Mouse (Mus musculus) hindbrain, embryonic 12.5 days (tissue): ENCODE data around the gene Gimap5. TPM values are rescaled to one million over a fixed set of nuclear protein-coding genes. Genes with fewer than 3 reads are reported as not detected.
A peak's percentile ranks its signal among the peaks of the same experiment; 100 is the strongest.

Source experiments
- ATAC-seq: fragments of 200-750 bp; cut with Nextera tagmentation; 2 replicates; pipeline ENCODE4 v1.8.0; 2017; ENCODE audit warnings: moderate TSS enrichment; ENCODE audit not compliant: low FRiP score
- H3K27ac ChIP-seq: fragments of 300-500 bp; sonication (generic); 2 replicates; pipeline ENCODE4 v1.5.1; 2016; ENCODE audit warnings: mild to moderate bottlenecking
- H3K27me3 ChIP-seq: fragments of 300-500 bp; sonication (generic); 2 replicates; pipeline ENCODE4 v1.6.1; 2016; ENCODE audit warnings: mild to moderate bottlenecking
- H3K36me3 ChIP-seq: fragments of 300-500 bp; sonication (generic); 2 replicates; pipeline ENCODE4 v1.6.1; 2016; ENCODE audit warnings: mild to moderate bottlenecking
- H3K4me1 ChIP-seq: fragments of 300-500 bp; sonication (generic); 2 replicates; pipeline ENCODE4 v1.6.1; 2016
- H3K4me2 ChIP-seq: fragments of 300-500 bp; sonication (generic); replicated peaks from 2 replicates; pipeline ENCODE4 v1.6.1; 2016; ENCODE audit warnings: mild to moderate bottlenecking
- H3K4me3 ChIP-seq: fragments of 300-500 bp; sonication (generic); 2 replicates; pipeline ENCODE4 v1.5.1; 2016; ENCODE audit warnings: mild to moderate bottlenecking
- H3K9ac ChIP-seq: fragments of 300-500 bp; sonication (generic); 2 replicates; pipeline ENCODE4 v1.6.1; 2016; ENCODE audit warnings: mild to moderate bottlenecking, moderate library complexity
- H3K9me3 ChIP-seq: fragments of 300-500 bp; sonication (generic); replicated peaks from 2 replicates; pipeline ENCODE4 v1.6.1; 2016; ENCODE audit warnings: mild to moderate bottlenecking
- WGBS: fragments of 180-500 bp; shearing (Covaris S2); methylation state at CpG from one replicate; pipeline ENCODE4 v1.1.7; 2016; 5-methylcytosine and 5-hydroxymethylcytosine counted together
- polyA plus RNA-seq: library from polyadenylated mRNA; unstranded; fragments of >200 nt; fragmentation: Nextera tagmentation; extraction: Ambion mirVana; gene quantifications from 2 replicates; pipeline ENCODE4 v1.2.1, GENCODE M21; 2016

Gene Gimap5
- polyA plus RNA-seq, 1 experiment from 2014 or later: 0.97 TPM

- H3K36me3 ChIP-seq: no peaks in the 10 kb centered on the region
- H3K4me3 ChIP-seq: no peak overlapping the region
- WGBS: 32% methylated on average over 9 of the region's 9 CpGs
- H3K9ac ChIP-seq: no peak overlapping the region
- 0 out of 2 replicates have a peak overlapping the region, but pooled peaks have one; percentile 77 for H3K4me2 ChIP-seq
- H3K4me1 ChIP-seq: peaks cover 13% of the 10 kb centered on the region
- H3K27me3 ChIP-seq: peaks cover 41% of the 10 kb centered on the region
- no peaks in the 10 kb centered on the region for H3K9me3 ChIP-seq
- 0 out of 2 replicates have a peak, but pooled peaks have one; percentile 38 for ATAC-seq
- H3K27ac ChIP-seq: no peak overlapping the region
Measured at GRCm38 (mm10) chr6:48741711-48742206, 4.2 kb upstream of the Gimap5 start.

GRCm38 (mm10) chr6:48742422-48743351 lies 3.3 kb upstream of the Gimap5 start:
- no peak overlapping the region for H3K27ac ChIP-seq
- no peaks in the 10 kb centered on the region for H3K9me3 ChIP-seq
- H3K27me3 ChIP-seq: peaks cover 41% of the 10 kb centered on the region
- peaks cover 13% of the 10 kb centered on the region for H3K4me1 ChIP-seq
- no peaks in the 10 kb centered on the region for H3K36me3 ChIP-seq
- 2% methylated on average over 52 of the region's 52 CpGs for WGBS
- peak overlapping the region; percentile 56 for H3K9ac ChIP-seq
- H3K4me3 ChIP-seq: peak overlapping the region; percentile 50
- peak overlapping the region; percentile 77 for H3K4me2 ChIP-seq
- peak; percentile 67; the same call in 1 of the 2 replicates for ATAC-seq

DNA sequence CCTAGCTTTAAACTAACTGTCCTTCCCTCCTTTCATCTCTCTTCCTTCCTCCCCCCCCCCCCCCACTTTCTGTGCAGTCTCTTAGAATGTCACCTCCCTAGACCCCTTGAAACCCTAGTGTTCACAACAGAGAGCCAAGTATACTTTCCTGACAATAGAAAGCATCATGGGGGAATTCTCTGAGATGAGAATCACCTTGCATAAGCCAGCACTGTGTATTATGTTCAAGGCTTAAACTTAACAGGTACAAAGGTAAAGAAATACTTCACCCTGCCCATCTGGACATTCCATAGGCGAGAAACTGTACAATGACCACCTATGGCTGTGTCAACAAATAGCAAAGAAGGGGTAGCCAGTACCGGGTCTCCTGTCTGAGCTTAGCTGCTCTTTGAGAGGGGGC lies 507 bp upstream of the Gimap5 start:
- no peak overlapping the region for H3K9ac ChIP-seq
- peaks cover 40% of the 10 kb centered on the region for H3K27me3 ChIP-seq
- H3K4me2 ChIP-seq: no peak overlapping the region
- H3K9me3 ChIP-seq: no peaks in the 10 kb centered on the region
- H3K36me3 ChIP-seq: no peaks in the 10 kb centered on the region
- H3K4me1 ChIP-seq: peaks cover 13% of the 10 kb centered on the region
- WGBS: 51% methylated on average over 2 of the region's 2 CpGs
- no peak overlapping the region for H3K4me3 ChIP-seq
- ATAC-seq: no peak
- H3K27ac ChIP-seq: no peak overlapping the region

- 81% methylated on average over 7 of the region's 7 CpGs for WGBS
- ATAC-seq: no peak
- H3K27ac ChIP-seq: no peak overlapping the region
Measured at GRCm38 (mm10) chr6:48747091-48747966, 1.3 kb downstream of the Gimap5 start.

GRCm38 (mm10) chr6:48763567-48764270 lies 17.7 kb downstream of the Gimap5 start:
- H3K4me1 ChIP-seq: no peaks in the 10 kb centered on the region
- no peaks in the 10 kb centered on the region for H3K27me3 ChIP-seq
- H3K9ac ChIP-seq: no peak overlapping the region
- H3K27ac ChIP-seq: no peak overlapping the region
- no peaks in the 10 kb centered on the region for H3K36me3 ChIP-seq
- no peak overlapping the region for H3K4me2 ChIP-seq
- no peak overlapping the region for H3K4me3 ChIP-seq
- H3K9me3 ChIP-seq: no peaks in the 10 kb centered on the region; the same call in 1 of the 2 replicates
- 86% methylated on average over 7 of the region's 7 CpGs for WGBS
- no peak for ATAC-seq

More at GRCm38 (mm10) chr6:48747091-48747966, 1.3 kb downstream of the Gimap5 start:
- Histone ChIP-seq H3K4me3 (no peak overlapping the region), H3K4me1 (peaks cover 8% of the 10 kb centered on the region), H3K4me2 (no peak overlapping the region), H3K27me3 (peaks cover 21% of the 10 kb centered on the region), H3K9ac (no peak overlapping the region), H3K9me3 (no peaks in the 10 kb centered on the region), H3K36me3 (no peaks in the 10 kb centered on the region)

DNA sequence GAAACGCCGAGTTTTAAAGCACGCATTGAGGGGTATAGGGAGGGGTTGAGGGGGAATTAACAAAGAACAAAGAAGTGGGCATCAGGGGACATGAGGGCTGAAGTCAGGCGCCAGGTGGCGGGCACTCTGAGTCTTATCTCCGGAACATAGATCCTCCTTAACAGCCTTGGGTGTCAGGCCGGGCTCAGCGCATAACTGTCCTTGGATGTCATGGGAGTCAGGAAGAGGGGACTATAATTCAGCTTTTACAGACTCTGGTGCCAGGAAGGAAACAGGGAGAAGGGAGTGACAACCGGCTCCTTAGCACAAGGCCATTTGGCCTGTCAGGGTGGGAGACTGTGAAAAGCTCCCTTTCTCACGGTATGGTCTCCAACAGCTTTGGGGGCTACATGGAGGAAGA lies 18.5 kb downstream of the Gimap5 start:
- Histone ChIP-seq H3K36me3 (no peaks in the 10 kb centered on the region), H3K4me2 (no peak overlapping the region), H3K9me3 (no peaks in the 10 kb centered on the region; the same call in 1 of the 2 replicates), H3K27ac (no peak overlapping the region), H3K4me1 (no peaks in the 10 kb centered on the region), H3K4me3 (no peak overlapping the region), H3K9ac (no peak overlapping the region), H3K27me3 (no peaks in the 10 kb centered on the region)
- ATAC-seq: no peak
- 94% methylated on average over 10 of the region's 10 CpGs for WGBS

- Histone ChIP-seq H3K36me3 (no peaks in the 10 kb centered on the region), H3K9me3 (no peaks in the 10 kb centered on the region; the same call in 1 of the 2 replicates), H3K4me1 (0 out of 2 replicates have a peak, but pooled peaks cover 4% of the 10 kb centered on the region), H3K27ac (no peak overlapping the region), H3K4me2 (no peak overlapping the region), H3K27me3 (no peaks in the 10 kb centered on the region), H3K9ac (no peak overlapping the region), H3K4me3 (no peak overlapping the region)
- ATAC-seq: no peak
- WGBS: 73% methylated on average over 9 of the region's 9 CpGs
Measured at GRCm38 (mm10) chr6:48768178-48768869, 22.3 kb downstream of the Gimap5 start.

GRCm38 (mm10) chr6:48768933-48769332 lies 22.9 kb downstream of the Gimap5 start:
- no peak overlapping the region for H3K4me2 ChIP-seq
- H3K27ac ChIP-seq: no peak overlapping the region
- no peaks in the 10 kb centered on the region for H3K27me3 ChIP-seq
- no peaks in the 10 kb centered on the region; the same call in 1 of the 2 replicates for H3K9me3 ChIP-seq
- no peaks in the 10 kb centered on the region for H3K36me3 ChIP-seq
- no peak for ATAC-seq
- no peak overlapping the region for H3K4me3 ChIP-seq
- no peak overlapping the region for H3K9ac ChIP-seq
- H3K4me1 ChIP-seq: 0 out of 2 replicates have a peak, but pooled peaks cover 4% of the 10 kb centered on the region
- 89% methylated on average over 3 of the region's 3 CpGs for WGBS

- no peaks in the 10 kb centered on the region for H3K9me3 ChIP-seq
- H3K4me3 ChIP-seq: no peak within 1 kb of the TSS
- no peak within 1 kb of the TSS for H3K9ac ChIP-seq
- H3K27me3 ChIP-seq: no peaks in the 10 kb centered on the region
- H3K36me3 ChIP-seq: no peaks in the 10 kb centered on the region
- no peak for ATAC-seq
- 89% methylated on average over 3 of the region's 3 CpGs for WGBS
- no peak within 1 kb of the TSS for H3K27ac ChIP-seq
- H3K4me2 ChIP-seq: no peak within 1 kb of the TSS
- 0 out of 2 replicates have a peak, but pooled peaks cover 4% of the 10 kb centered on the region for H3K4me1 ChIP-seq
Measured at GRCm38 (mm10) chr6:48770696-48771095, 24.7 kb downstream of the Gimap5 start, which contains the start of gene Gimap3. Gene Gimap3, minus strand, starts transcription at chr6:48770851.

GRCm38 (mm10) chr6:48772030-48772429 lies 26.0 kb downstream of the Gimap5 start:
- 11% methylated on average over 8 of the region's 8 CpGs for WGBS
- Histone ChIP-seq H3K4me2 (no peak overlapping the region), H3K27me3 (no peaks in the 10 kb centered on the region), H3K9me3 (no peaks in the 10 kb centered on the region), H3K9ac (no peak overlapping the region), H3K4me1 (0 out of 2 replicates have a peak, but pooled peaks cover 4% of the 10 kb centered on the region), H3K36me3 (no peaks in the 10 kb centered on the region), H3K27ac (no peak overlapping the region), H3K4me3 (no peak overlapping the region)
- no peak for ATAC-seq

- no peaks in the 10 kb centered on the region; the same call in 1 of the 2 replicates for H3K9me3 ChIP-seq
- no peak overlapping the region for H3K9ac ChIP-seq
- no peak for ATAC-seq
- no peaks in the 10 kb centered on the region for H3K27me3 ChIP-seq
- H3K27ac ChIP-seq: no peak overlapping the region
- no peak overlapping the region for H3K4me2 ChIP-seq
- H3K4me3 ChIP-seq: no peak overlapping the region
- no peaks in the 10 kb centered on the region for H3K36me3 ChIP-seq
- H3K4me1 ChIP-seq: no peaks in the 10 kb centered on the region
- 89% methylated on average over 1 of the region's 1 CpGs for WGBS
Measured at GRCm38 (mm10) chr6:48784406-48784805, 38.4 kb downstream of the Gimap5 start.
